Mouse (Mus musculus) megakaryocyte, embryonic 14.5 days (primary cell): Measurements from ENCODE around the gene Carns1. TPM values are rescaled to one million over a fixed set of nuclear protein-coding genes. Genes with fewer than 3 reads are reported as not detected.
A peak's percentile ranks its signal among the peaks of the same experiment; 100 is the strongest.

Experiments used
- H3K27me3 ChIP-seq: replicated peaks from 2 replicates; pipeline ENCODE3; 2012; ENCODE audit warnings: inconsistent platforms
- H3K36me3 ChIP-seq: replicated peaks from 2 replicates; pipeline ENCODE3; 2012; ENCODE audit warnings: low read length, inconsistent platforms, mixed read lengths
- H3K4me1 ChIP-seq: 2 replicates; pipeline ENCODE4 v1.6.1; 2012; ENCODE audit warnings: inconsistent platforms
- H3K4me3 ChIP-seq: replicated peaks from 2 replicates; pipeline ENCODE3; 2012; ENCODE audit warnings: moderate library complexity, mild to moderate bottlenecking, inconsistent platforms
- H3K9me3 ChIP-seq: 2 replicates; pipeline ENCODE4 v1.6.1; 2012; ENCODE audit warnings: inconsistent platforms
- FLI1 ChIP-seq: IDR thresholded peaks from 2 replicates; pipeline ENCODE4 v1.6.1; 2012; ENCODE audit warnings: low read length, inconsistent platforms, mixed read lengths
- GATA1 ChIP-seq: IDR thresholded peaks from 3 replicates; pipeline ENCODE4 v1.6.1; 2012; ENCODE audit warnings: mixed read lengths, low read length, inconsistent platforms, borderline replicate concordance
- polyA plus RNA-seq: library from polyadenylated mRNA; stranded (reverse); fragments of >175 nt; gene quantifications from 2 replicates; pipeline ENCODE4 v1.2.3, GENCODE M21; 2012; ENCODE audit warnings: low replicate concordance; ENCODE audit not compliant: insufficient read depth

Carns1 gene
- polyA plus RNA-seq, 1 experiment, result 1.3 TPM

DNA sequence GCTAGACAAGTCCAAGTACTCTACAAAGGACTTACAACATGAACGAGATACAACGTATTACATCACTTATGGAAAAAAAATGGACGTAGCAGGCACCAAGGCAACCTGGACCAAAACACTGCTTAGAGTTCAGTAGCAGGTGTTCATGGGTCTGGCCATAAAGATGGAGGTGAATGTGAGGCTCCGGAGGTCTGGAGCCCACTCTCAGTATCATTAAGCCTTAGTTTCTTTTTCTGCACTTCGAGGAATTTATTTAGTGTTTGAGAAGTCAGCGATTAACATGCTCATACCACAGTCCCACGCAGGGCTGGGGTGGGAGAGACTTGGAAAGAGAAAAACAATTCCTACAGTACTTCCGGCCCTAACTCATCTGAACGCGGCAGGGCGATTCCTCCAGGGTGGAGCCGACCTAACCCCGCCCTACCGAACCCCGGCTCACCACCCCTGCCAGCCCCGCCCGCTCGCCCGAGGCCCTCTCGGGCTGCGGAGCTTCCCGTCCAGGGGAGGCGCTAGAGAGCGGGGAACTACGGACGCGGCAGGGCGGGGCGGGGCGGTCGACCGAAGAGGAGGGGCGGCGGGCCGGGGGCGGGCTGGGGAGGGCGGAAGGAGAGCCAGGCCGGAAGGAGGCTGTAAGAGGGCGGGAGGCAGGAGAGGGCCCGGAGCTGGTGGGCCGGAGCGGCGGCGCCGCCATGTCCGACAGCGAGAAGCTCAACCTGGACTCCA is 16.4 kb upstream of the Carns1 start, which contains the start of gene Ppp1ca:
Ppp1ca (plus strand) TSS at position 538 of the 723 bp plus-strand sequence.
- Histone ChIP-seq H3K36me3 (peaks cover 68% of the 10 kb centered on the region), H3K4me1 (peaks cover 88% of the 10 kb centered on the region), H3K4me3 (peak within 1 kb of the TSS; percentile 98), H3K27me3 (no peaks in the 10 kb centered on the region), H3K9me3 (no peaks in the 10 kb centered on the region)
- TF ChIP-seq GATA1, result no peak
- no peak for TF ChIP-seq FLI1

DNA sequence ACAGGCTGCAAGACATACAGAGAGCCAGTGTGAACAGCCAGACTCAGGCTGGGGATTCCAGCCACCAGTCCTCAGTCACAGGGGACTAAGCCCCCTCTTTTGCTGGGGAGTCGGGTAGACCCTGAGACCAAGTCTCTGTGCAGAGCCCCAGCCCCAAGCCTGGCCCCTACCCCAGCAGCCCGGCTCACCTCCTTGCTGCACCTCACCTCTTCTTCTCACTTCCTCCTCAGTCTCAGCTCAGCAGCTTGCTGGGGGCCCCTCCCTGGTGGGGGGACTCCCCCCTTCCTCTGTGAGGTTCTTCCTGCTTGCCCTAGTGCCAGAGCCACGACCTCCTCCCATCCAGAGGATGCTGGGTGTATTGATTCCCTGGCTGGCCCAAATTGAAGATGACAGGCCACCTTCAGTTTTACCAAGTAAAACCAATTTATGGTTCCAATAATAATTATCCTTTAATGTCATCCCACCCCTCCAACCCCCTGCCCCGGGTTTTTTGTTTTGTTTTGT is 15.6 kb upstream of the Carns1 start, which contains the start of gene Tbc1d10c:
Tbc1d10c (minus strand) TSS at position 454 of the 504 bp plus-strand sequence.
- H3K27me3 ChIP-seq, result no peaks in the 10 kb centered on the region
- H3K36me3 ChIP-seq, result peaks cover 60% of the 10 kb centered on the region
- TF ChIP-seq FLI1 (no peak), GATA1 (no peak)
- peak within 1 kb of the TSS; percentile 98 for H3K4me3 ChIP-seq
- H3K9me3 ChIP-seq, result no peaks in the 10 kb centered on the region
- peaks cover 88% of the 10 kb centered on the region for H3K4me1 ChIP-seq

DNA sequence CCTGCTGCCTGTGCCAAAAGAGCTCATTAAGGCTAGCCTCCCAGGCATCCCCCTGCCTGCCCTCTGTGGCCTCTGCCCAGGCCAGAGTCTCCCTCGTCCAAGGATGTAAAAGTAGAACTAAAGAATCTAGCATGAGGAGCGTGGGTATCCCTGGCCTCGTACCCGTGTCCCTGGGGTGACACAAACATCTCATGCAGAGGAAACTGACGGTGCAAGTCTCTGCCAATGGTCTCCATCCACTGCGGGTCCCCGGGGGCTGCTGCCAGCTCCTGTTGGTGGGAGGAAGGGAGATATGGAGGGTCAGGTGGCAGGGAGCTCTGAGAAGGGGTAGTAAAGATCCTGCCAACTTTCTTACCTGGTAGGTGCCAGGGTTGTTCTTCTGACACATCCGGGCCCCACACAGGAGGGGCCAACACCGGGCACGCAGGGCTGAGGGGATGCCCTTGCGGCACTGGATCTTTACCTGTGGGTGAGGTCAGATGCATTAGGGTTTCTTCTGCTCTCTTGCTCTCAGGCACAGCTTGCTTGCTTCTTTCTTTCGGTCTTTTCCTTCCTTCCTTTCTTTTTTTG is 13.9 kb upstream of the Carns1 start:
- H3K36me3 ChIP-seq, result peaks cover 47% of the 10 kb centered on the region
- H3K27me3 ChIP-seq, result no peaks in the 10 kb centered on the region
- TF ChIP-seq GATA1, result no peak
- no peak for TF ChIP-seq FLI1
- H3K4me3 ChIP-seq, result no peak overlapping the region
- H3K9me3 ChIP-seq, result no peaks in the 10 kb centered on the region
- H3K4me1 ChIP-seq, result peaks cover 88% of the 10 kb centered on the region

DNA sequence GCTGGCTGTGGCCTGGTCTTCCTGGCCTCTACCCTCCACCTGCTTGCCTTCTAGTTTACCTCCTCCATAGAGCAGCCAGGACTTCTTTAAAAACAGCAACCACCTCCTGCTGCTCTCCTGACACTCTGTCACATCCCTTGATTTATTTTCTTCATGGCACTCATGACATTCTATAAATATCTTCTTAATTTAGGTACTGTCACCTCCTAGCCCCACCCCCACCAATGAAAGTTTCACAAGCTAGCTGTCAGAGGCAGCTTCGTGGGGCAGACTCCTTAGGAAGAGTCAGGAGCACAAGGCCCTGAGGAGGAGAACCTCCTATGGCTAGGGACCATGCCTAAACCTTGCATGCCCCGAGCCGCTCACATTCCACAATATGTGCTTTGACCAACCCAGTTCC is 12.0 kb upstream of the Carns1 start:
- Histone ChIP-seq H3K9me3 (no peaks in the 10 kb centered on the region), H3K27me3 (no peaks in the 10 kb centered on the region), H3K4me3 (no peak overlapping the region), H3K36me3 (peaks cover 45% of the 10 kb centered on the region), H3K4me1 (peaks cover 89% of the 10 kb centered on the region)
- TF ChIP-seq GATA1 (no peak), FLI1 (no peak)

DNA sequence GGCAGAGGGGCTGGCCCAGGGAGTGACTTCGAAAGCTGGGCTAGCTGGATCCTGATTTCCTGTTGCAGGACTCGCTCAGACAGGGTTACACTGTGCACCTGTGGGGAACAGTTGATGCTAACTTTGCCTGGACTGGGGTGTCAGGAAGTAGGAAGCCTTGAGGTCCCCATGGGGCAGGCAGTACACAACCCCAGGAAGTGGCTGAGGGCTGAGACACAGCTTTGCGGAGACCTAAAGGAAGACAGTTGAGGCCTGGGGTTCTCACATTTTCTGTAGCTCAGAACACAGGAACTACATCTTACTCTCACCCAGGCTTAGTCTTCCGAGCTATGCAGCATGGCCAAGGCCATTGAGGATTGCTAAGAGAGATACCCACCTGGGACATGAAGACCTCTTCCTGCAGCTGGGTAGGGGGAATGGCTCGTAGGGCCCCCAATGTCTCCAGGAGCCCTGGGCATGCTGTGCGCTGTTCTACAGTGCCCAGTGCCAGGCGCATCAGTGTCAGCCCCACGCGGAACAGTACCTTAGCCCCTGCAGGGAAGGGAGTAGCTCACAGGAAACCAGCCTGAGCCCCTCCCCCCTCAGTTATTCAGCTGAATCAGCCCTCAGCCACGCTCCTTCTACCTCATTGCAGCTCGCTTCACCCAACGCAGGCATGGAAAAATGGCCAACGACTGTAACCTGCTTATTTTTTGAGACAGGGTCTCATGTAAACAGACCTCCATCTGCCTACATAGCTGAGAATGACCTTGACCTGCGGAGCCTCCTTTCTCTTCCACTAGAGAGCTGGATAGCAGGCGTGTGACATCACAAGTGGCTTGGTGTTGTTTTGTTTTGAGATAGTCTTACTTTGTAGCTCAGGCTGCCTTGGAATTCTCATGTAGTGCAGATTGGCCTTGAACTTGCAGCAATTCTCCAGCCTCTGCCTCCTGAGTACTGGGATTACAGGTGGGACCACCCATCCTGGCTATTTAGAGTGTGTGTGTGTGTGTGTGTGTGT is 10.0 kb upstream of the Carns1 start:
- Histone ChIP-seq H3K4me1 (peaks cover 89% of the 10 kb centered on the region), H3K36me3 (peaks cover 47% of the 10 kb centered on the region)

DNA sequence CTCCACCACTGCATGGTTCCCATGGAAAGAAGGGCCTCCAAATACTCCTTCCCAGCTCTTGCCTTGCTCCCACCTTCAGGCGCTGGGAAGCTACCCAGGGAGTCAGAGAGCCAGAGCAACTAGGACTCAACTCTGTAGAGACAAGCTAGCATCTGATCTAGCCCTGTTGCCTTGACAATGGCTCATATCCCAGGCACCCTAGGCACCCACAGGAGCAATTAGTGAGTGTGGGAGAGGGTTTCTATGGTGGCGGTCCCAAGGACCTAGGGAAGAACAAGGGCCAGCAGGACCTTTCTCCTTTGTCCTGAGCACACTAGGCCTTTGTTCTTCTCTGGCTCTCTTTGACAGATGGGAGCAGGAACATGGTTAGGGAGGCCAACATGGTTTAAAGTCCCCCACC is 8.4 kb upstream of the Carns1 start:
- H3K27me3 ChIP-seq, result peaks cover 2% of the 10 kb centered on the region
- H3K9me3 ChIP-seq, result no peaks in the 10 kb centered on the region
- peaks cover 37% of the 10 kb centered on the region for H3K36me3 ChIP-seq
- TF ChIP-seq FLI1 (no peak), GATA1 (no peak)
- H3K4me1 ChIP-seq, result peaks cover 77% of the 10 kb centered on the region
- H3K4me3 ChIP-seq, result no peak overlapping the region

More for the DNA sequence above, 10.0 kb upstream of the Carns1 start:
- no peaks in the 10 kb centered on the region for H3K9me3 ChIP-seq
- peaks cover 2% of the 10 kb centered on the region for H3K27me3 ChIP-seq
- H3K4me3 ChIP-seq, result peak overlapping the region; percentile 89
- TF ChIP-seq FLI1 (no peak), GATA1 (no peak)

DNA sequence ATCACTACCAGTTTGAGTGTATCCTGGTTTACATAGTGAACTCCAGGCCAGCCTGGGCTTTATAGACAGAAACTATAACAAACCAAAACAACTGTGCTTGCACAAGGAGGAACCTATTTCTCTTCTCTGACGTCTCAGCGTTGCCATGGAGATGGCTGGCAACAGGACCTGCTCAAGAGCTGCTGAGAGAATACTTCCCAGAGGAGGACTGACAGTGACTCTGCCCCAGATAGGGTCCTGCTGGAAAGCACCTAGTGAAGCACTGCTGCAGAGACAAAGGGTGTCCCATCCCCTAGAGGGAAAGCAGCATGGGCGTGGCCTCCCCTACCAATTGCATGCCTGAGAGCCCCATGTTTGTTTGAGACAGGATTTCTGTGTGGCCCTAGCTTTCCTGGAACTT is 6.6 kb upstream of the Carns1 start:
- Histone ChIP-seq H3K36me3 (peaks cover 22% of the 10 kb centered on the region), H3K4me3 (no peak overlapping the region), H3K4me1 (peaks cover 65% of the 10 kb centered on the region), H3K9me3 (no peaks in the 10 kb centered on the region), H3K27me3 (peaks cover 3% of the 10 kb centered on the region)
- TF ChIP-seq FLI1 (no peak), GATA1 (no peak)

DNA sequence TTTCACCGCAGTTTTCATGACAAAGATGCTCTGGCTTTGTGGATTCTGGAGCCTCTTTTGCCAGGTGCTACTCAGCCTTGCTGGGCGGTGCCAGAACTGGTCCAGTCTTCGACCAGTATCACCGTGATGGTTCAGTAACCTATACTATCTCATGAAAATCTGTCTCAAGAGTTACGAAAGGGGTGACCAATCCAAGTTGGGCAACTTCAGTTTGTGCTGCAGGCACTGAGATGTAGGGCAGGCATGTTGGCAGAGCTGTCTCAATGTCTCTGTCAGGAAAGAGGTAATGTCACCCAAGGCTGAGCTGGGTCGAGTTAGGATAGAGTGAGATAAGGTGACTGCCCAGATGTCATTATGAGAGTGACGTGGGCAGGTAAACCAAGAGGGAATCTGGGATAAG is 5.1 kb upstream of the Carns1 start:
- H3K9me3 ChIP-seq, result no peaks in the 10 kb centered on the region
- H3K4me3 ChIP-seq, result no peak overlapping the region
- H3K36me3 ChIP-seq, result peaks cover 20% of the 10 kb centered on the region
- peaks cover 11% of the 10 kb centered on the region for H3K27me3 ChIP-seq
- peaks cover 58% of the 10 kb centered on the region for H3K4me1 ChIP-seq
- TF ChIP-seq GATA1, result no peak
- TF ChIP-seq FLI1, result no peak

DNA sequence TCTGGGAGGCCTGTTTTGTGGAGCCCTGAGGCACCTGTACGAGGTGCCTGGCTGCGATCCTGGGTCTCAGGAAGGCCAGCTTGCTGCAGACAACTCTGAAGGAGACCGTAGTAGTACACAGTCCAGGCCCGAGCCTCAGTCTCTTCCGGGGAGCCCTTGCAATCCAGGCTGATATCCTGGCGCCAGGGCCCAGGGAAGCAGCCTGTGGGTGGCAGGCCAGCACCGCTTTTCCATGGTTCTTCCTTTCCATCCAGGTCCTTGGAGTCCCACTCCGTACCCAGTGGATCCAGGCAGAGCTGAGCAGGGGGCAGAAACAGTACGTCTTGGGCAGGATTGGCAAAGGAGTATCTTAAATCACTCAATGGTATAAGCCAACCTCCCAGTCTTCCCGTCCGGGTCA is 2.4 kb downstream of the Carns1 start:
- Histone ChIP-seq H3K27me3 (peaks cover 11% of the 10 kb centered on the region), H3K4me1 (peaks cover 67% of the 10 kb centered on the region), H3K9me3 (no peaks in the 10 kb centered on the region), H3K36me3 (no peaks in the 10 kb centered on the region), H3K4me3 (no peak overlapping the region)
- no peak for TF ChIP-seq GATA1
- TF ChIP-seq FLI1, result no peak
